Mouse (Mus musculus) frontal cortex, postnatal 25 days (tissue): Measurements from ENCODE around the gene Mvp.

Experiments used
- DNase-seq, 2 experiments: peaks; one replicate each; pipeline ENCODE4 v3.0.0; 2022; ENCODE audit warnings: low spot score in 2 of 2

The Mvp gene

DNA sequence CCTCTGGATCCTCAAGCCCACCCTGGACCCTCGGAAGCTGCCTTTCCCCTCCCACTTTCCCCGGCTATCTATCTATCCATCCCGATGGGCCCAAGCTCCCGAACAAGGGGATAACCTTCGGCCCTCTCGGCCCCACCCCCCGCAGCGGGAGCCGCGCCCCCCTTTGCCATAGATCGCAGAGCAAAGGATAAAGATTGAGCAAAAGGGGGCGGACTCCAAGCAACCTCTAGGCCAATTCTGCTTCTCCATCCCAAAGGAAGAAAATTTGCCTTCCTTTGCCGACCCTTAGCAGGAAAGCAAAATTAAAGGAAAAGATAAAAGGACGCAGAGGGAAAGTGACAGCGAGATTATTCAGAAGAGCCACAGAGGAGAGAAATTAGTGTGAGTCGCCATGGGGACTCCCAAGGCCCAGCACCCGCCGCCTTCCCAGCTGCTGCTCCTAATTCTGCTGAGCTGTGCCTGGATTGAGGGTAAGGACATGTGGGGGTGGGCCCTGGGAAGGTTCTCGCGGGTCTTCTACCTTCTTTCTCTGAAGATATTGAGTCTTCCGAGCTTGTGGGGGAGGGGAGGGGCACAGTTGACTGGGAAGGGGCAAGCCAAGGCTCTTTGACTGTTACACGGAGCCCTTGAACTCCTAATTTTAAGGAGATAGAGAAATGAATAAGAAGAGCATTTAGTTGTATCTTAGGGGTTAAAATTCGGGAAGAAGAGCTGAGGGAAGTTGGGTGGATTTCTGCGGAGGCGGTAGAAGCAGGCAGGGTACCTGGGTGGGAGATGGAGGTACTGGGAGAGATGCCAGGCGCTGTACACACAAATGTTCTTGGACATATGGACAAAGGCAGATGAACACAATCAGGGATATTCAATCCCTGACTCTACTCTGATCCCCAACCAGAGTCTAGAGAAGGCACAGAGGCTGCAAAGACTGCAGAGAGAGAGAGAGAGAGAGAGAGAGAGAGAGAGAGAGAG is 63.5 kb downstream of the Mvp start:
- DNase-seq = no peak

DNA sequence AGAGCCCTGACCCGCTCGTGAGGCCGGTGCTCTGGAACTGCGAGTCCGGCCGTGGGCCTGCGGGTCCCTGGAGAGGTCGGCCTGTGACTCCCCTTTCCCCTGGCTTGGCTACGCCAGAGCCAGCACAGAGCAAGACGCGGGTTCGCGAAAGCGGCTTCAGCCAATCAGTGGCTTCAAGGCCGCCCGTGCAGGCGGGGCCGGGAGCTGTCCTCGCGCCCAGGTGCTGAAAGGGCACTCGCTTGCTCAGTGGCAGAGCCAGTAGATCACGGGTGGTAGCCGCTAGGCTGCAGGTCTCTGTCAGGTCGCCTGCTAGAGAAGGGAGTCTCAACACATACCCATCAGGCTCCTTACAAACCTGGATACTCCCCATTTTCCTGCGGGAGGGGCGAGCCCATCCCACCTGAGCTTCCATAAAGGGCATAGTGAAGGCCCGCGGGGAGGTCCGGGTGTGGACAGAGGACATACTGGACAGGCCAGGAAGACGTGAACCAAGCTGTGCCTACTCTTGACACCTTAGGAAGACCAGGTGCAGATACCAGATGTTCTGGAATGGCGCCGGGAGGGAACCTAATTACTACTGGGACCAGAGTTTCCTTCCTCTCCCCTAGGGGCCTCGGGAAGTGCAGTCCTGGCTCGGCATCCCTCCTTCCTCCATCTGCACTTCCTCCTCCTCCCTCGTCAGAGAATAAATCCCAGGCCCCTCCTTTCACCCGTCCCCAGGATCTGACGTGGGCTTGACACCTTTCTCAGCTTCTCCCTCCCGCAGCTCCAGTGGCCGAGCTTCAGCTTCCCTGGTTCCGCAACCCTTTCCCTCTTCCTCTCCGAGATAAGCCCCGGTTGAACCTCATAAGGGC is 64.4 kb downstream of the Mvp start, which contains the start of gene Sez6l2:
Sez6l2 (plus strand) TSS at position 771 of the 854 bp plus-strand sequence.
- DNase-seq = peak; percentile 70 to 72

DNA sequence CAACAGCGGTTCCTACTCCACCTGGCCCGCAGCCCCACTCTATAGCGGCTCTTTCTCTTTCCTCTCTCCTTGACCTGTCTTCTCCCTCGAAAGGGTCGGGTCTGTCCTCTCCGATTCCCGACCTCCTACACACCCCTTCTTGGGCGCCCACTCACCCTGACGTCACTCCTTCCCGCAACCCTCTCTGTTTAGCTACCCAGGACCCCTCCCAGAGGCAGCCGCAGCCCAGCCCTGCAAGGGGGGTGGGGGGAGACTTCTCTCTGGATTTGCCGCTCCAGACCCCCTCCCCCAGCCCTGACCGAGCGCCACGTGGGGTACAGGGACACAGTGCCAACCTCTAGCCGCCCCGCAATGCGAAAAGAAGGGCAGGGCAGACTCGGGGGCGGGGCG is 65.0 kb downstream of the Mvp start, which contains the start of gene Asphd1:
Asphd1 (minus strand) TSS at position 180 of the 390 bp plus-strand sequence.
- peak; percentile 46 to 48 for DNase-seq

DNA sequence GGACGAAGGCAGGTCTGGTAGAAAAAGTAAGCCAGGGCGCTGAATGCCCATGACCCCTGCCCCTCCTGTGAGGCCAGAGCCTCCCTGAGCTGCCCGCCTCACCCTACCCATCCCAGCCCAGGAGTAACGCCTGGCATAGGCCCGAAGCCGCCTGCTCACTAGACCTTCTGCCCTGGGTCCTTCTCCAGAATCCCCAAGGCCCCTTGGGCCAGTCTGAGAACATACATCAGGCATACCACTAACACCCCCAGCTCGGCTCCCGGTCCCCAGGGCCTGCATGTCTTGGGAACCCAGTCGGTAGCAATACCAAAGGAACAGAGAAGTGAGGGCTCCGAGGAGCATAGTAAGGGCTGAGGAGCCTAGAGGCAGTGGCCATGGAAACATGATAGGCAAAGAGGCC is 65.8 kb downstream of the Mvp start:
- no peak for DNase-seq

GRCm38 (mm10) chr7:126946530-126946929 is 67.9 kb downstream of the Mvp start:
- DNase-seq = no peak

- no peak for DNase-seq
These were observed 72.6 kb downstream of the Mvp start for GRCm38 (mm10) chr7:126941801-126942200.

DNA sequence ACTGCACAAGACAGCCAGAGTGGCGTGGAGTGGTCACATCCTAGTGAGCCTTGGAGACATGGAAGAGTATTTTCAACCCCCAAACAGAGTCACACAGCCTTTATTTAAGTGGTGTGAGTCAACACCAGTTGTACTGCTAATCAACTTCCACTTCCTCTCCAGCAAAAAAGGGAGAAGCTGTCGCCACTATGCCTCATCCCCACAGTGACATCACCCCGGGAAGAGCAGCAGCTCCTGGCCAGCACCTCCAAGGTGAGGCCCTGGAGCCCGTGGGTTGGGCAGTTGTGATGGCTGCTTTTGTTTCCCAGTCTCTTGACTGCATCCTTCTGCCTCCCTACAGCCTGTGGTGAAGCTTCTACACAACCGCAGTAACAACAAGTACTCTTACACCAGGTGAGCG is 73.2 kb downstream of the Mvp start:
- no peak for DNase-seq
